Mouse (Mus musculus) MEL (cell line): ENCODE measurements around the gene Sh3gl2.

Source experiments
- CHD2 ChIP-seq: IDR thresholded peaks from 2 replicates; pipeline ENCODE4 v1.6.1; 2011; ENCODE audit warnings: low read length, improper control_type of control experiment
- CTCF ChIP-seq, 3 experiments: IDR thresholded peaks in 2 of 3; conservative IDR thresholded peaks in 1 of 3; 2 replicates each; pipeline ENCODE4 v1.5.1; 2011 to 2012; ENCODE audit warnings: low read length in 3 of 3, low read depth in 2 of 3, mild to moderate bottlenecking in 2 of 3, improper control_type of control experiment in 1 of 3, inconsistent platforms in 1 of 3, mixed read lengths in 1 of 3, moderate library complexity in 1 of 3; ENCODE audit not compliant: control insufficient read depth in 1 of 3, insufficient read depth in 1 of 3, poor library complexity in 1 of 3, severe bottlenecking in 1 of 3
- ETS1 ChIP-seq: IDR thresholded peaks from 2 replicates; pipeline ENCODE4 v1.6.1; 2012; ENCODE audit warnings: low read depth, mild to moderate bottlenecking, inconsistent platforms, low read length, improper control_type of control experiment, moderate library complexity
- GATA1 ChIP-seq: IDR thresholded peaks from 2 replicates; pipeline ENCODE4 v1.6.1; 2011; ENCODE audit warnings: low read depth, low read length, improper control_type of control experiment
- JUND ChIP-seq: IDR thresholded peaks from 2 replicates; pipeline ENCODE4 v1.6.1; 2011; ENCODE audit warnings: low read depth, mild to moderate bottlenecking, improper control_type of control experiment, low read length
- MAX ChIP-seq: IDR thresholded peaks from 2 replicates; pipeline ENCODE4 v1.6.1; 2011; ENCODE audit warnings: low read length, improper control_type of control experiment
- MYC ChIP-seq: IDR thresholded peaks from 2 replicates; pipeline ENCODE4 v1.6.1; 2011; ENCODE audit warnings: low read depth, mild to moderate bottlenecking, low read length, improper control_type of control experiment, moderate library complexity
- POLR2A ChIP-seq, 2 experiments: IDR thresholded peaks; 2 replicates each; pipeline ENCODE4 v1.6.1; 2011 to 2012; ENCODE audit warnings: low read length in 2 of 2, mild to moderate bottlenecking in 2 of 2, control low read depth in 1 of 2, improper control_type of control experiment in 1 of 2, low read depth in 1 of 2, moderate library complexity in 1 of 2; ENCODE audit not compliant: control insufficient read depth in 1 of 2, insufficient read depth in 1 of 2, poor library complexity in 1 of 2
- POLR2AphosphoS2 ChIP-seq: IDR thresholded peaks from 2 replicates; pipeline ENCODE4 v1.6.1; 2011; ENCODE audit warnings: low read length, improper control_type of control experiment
- RAD21 ChIP-seq: IDR thresholded peaks from 2 replicates; pipeline ENCODE4 v1.6.1; 2011; ENCODE audit warnings: mild to moderate bottlenecking, low read depth, low read length, improper control_type of control experiment
- TCF12 ChIP-seq: IDR thresholded peaks from 2 replicates; pipeline ENCODE4 v1.6.1; 2014; ENCODE audit warnings: low read depth, mild to moderate bottlenecking, inconsistent platforms, low read length, improper control_type of control experiment, moderate library complexity
- USF1 ChIP-seq: IDR thresholded peaks from 2 replicates; pipeline ENCODE4 v1.6.1; 2014; ENCODE audit warnings: low read depth, mild to moderate bottlenecking, inconsistent platforms, low read length, improper control_type of control experiment, moderate library complexity
- ZKSCAN1 ChIP-seq: IDR thresholded peaks from 2 replicates; pipeline ENCODE4 v1.6.1; 2012; ENCODE audit warnings: low read depth, mild to moderate bottlenecking, inconsistent platforms, low read length, improper control_type of control experiment, moderate library complexity
- ZNF384 ChIP-seq: IDR thresholded peaks from 2 replicates; pipeline ENCODE4 v1.6.1; 2012; ENCODE audit warnings: low read depth, mild to moderate bottlenecking, inconsistent platforms, low read length, improper control_type of control experiment

- TF ChIP-seq POLR2A (IDR thresholded peaks at IDR 0.05; ENCODE audit: control insufficient read depth in 1 of 2, insufficient read depth in 1 of 2, low read depth in 1 of 2, low read length in 2 of 2, poor library complexity in 1 of 2) (no peak), ZKSCAN1 (no peak), USF1 (no peak), CTCF (IDR thresholded peaks at IDR 0.05 in 2 of 3, conservative IDR thresholded peaks at IDR 0.05 in 1 of 3; ENCODE audit: control insufficient read depth in 1 of 3, insufficient read depth in 1 of 3, low read depth in 2 of 3, low read length in 3 of 3, poor library complexity in 1 of 3, severe bottlenecking in 1 of 3) (no peak), MYC (no peak), GATA1 (no peak), ETS1 (no peak), TCF12 (no peak), ZNF384 (no peak), RAD21 (no peak), CHD2 (no peak), MAX (no peak), JUND (no peak), POLR2AphosphoS2 (no peak)
These were observed 62.5 kb downstream of the Sh3gl2 start for GRCm38 (mm10) chr4:85267456-85267855.
